Mouse (Mus musculus): ENCODE results near the gene Mex3d.

DNA sequence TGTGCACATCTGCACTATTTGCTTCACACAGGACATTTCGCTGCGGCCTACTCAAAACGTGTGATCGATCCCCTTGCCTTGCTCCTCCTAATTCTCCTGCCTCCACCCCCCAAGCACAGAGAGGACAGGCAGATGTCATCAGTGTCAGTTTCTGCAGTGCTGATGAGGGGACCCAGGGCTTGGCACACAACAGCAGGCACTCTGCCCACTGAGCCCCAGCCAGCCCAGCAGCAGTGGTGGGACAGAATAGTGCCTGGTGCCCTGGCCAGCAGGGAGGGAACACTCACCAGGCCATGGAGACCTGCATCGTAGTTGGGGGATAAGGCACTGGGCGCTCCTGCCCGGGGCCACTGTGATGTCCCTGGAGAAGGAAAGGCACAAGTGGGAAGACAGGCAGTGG lies 28.1 kb upstream of the Mex3d start:
- TF ChIP-seq POLR2A (IDR thresholded peaks at IDR 0.05; ENCODE audit: control insufficient read depth, low read depth, low read length) (no peak), CTCF (IDR thresholded peaks at IDR 0.05; ENCODE audit: control insufficient read depth, insufficient read depth, insufficient replicate concordance, low read depth, low read length) (no peak)

Measured in testis, adult 2 months (tissue).